Mouse (Mus musculus) embryo, embryonic 9.5 days (tissue): ENCODE measurements around the gene Rasa3.

Experiments
- DNase-seq: peaks from one replicate; pipeline ENCODE4 v3.0.0-alpha.2; 2017; ENCODE audit errors: extremely low spot score

Gene Rasa3

GRCm38 (mm10) chr8:13620226-13620920 is 57.0 kb downstream of the Rasa3 start:
- DNase-seq, result no peak

GRCm38 (mm10) chr8:13616831-13617505 is 60.4 kb downstream of the Rasa3 start:
- DNase-seq, result no peak

DNA sequence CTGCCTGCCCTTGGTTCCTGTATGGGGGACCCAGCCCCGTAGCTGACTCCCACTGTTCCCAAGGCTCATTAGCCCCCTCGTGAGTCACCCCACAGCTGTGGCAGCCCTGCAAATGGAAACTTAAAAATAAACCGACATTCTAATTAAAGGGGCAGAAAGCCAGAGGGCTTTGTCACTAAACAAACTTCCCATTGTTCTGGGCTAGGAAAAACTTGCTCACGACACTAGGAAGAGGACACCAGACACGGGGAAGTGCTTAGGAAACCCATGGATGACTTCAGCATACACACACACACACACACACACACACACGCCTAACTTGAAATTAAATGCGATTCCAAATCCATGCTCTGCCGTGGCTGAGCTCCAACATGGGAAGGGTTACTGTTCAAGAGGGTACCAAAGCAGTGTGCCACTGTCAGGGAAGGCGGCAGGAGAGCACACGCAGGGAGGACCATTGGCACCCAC is 62.4 kb downstream of the Rasa3 start:
- no peak for DNase-seq

DNA sequence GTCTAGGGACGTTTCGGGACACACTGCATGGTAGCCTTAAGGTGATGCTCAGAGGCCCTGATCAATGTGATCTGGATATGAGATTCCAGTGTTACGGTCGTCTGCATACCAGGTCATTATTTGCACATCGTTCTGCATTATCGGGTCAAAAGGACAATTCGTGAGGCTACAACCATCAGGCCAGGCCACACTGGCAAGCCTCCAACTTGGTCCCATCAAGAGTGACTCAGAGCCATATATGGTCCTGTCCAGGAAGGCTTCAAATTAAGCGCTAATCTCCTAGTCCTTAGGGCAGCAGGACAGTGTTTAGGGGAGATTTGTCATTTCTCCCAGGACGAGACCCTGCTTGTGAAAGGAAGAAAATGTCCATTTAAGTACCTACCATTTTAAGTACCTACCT is 63.3 kb downstream of the Rasa3 start:
- DNase-seq, result no peak

GRCm38 (mm10) chr8:13611702-13612101 is 65.7 kb downstream of the Rasa3 start:
- no peak for DNase-seq

DNA sequence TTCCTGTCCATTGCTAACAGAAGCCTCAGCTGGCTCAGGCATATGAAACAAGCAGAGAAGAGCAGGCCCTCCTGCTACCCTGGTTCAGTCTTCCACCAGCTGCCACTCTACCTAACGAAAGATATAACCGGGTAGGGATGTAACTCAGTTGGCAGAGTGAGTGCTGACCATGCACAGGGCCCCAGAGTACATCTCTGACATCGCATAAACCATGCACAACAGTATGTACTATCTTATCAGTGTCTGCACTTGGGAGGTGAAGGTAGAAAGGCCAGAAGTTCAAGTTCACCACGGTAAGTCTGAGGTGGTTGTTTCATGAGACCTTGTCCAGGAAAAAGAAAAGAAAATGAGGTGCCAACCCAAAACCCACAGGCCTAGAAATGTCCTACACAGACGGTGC is 67.4 kb downstream of the Rasa3 start:
- no peak for DNase-seq

GRCm38 (mm10) chr8:13608946-13609345 is 68.5 kb downstream of the Rasa3 start:
- no peak for DNase-seq

- no peak for DNase-seq
Measured at GRCm38 (mm10) chr8:13605920-13606480, 71.4 kb downstream of the Rasa3 start.

GRCm38 (mm10) chr8:13602621-13603020 is 74.8 kb downstream of the Rasa3 start:
- peak; percentile 29 for DNase-seq

- DNase-seq, result no peak
Measured at GRCm38 (mm10) chr8:13601166-13601565, 76.2 kb downstream of the Rasa3 start.

DNA sequence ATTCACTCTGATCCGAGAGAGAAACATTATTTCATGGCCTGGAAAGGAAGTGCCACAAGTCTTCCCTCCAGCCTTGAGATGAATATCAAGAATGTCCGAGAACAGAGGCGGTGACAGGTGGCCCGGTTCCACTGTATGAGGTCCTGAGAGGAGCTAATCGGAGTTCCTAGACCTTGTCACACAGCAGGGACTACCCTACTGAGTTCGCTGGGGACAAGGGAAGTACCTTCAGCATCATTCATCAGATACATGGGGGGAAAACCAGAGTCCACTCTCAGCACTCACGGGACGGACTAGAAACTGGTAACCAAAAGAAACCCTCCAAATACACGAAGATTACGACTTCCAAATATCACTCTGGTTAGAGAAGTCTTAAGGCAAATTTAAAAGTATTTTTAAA is 76.7 kb downstream of the Rasa3 start:
- no peak for DNase-seq

- DNase-seq, result no peak
Measured at GRCm38 (mm10) chr8:13600204-13600603, 77.2 kb downstream of the Rasa3 start.

- no peak for DNase-seq
Measured at GRCm38 (mm10) chr8:13597777-13598176, 79.6 kb downstream of the Rasa3 start.

DNA sequence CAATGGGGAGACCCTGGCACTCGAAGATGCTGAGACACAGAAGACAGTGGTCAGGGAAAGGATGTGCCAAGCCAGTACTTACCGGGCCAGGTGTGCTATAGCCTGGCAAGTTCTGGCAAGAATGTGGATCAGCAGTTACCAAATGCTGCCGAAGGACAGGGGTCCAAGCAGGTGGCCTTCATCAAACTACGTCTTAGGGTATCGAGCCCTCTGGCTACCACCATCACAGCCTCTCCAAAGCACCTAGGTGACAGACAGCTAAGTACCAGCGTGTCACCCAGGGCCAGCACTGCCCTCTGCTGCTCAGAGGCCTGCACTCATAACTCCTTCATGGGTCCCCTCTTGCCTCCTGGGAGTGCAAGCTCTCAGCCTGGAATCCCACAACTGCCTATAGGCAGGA is 81.5 kb downstream of the Rasa3 start:
- DNase-seq, result no peak

DNA sequence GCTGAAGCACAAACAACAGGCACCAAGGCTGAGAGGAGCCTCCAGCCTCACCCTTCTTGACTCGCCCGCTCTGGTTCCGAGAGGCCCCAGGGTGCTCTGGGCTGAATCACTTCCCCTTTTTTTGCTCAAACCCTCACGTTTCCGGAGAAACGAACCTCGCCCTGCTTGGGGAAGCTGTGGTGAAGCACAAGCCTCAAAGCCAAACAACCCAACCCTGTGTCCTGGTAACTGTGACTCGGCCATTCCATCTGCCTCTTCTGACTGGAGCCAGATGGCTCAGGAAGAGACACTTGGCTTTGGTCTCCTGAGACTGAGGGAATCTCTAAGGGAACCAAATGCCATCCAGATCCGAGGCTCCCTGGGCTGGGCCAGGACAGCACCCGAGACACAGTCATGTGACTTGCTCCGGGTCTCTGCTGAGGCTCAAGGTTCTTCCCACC is 82.5 kb downstream of the Rasa3 start:
- DNase-seq, result no peak

GRCm38 (mm10) chr8:13593340-13593739 is 84.1 kb downstream of the Rasa3 start:
- no peak for DNase-seq

DNA sequence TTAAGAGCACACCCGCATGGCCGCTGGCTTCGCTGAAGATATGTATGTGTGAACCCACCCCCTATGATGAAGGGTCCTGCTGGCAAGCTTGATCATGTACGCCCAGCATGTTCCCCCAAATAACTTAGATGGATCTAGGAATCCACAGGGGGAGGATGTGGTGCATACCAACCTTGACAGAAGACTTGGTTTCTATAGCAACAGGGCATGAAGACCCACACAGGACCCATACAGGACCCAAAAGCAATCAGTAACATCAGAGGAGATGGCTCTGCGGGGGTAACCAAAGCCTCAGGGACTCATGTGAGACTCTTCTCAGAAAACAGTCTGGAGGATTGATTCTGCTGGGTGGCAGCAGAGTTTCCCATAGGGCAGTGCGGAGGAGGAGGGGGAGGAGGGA is 86.2 kb downstream of the Rasa3 start:
- DNase-seq, result no peak

DNA sequence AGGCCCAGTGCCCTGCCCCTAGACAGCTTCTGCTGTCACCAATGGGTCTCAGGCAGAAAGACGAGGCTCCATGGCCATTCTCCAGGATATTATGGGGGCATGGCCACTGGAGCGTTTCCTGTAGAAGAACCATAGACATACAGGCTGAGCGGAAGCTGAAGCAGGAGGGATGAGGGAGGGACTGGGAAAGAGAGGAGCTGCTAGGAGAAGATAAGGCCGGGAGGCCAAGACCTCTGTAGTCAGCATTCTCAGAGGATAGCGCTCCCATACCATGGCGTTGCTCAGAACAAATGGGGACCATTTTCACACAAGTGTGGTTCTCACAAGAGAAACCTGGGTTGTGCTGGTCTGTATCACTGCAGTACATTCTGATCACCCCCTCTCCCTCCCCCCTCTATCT is 88.3 kb downstream of the Rasa3 start:
- DNase-seq, result no peak

DNA sequence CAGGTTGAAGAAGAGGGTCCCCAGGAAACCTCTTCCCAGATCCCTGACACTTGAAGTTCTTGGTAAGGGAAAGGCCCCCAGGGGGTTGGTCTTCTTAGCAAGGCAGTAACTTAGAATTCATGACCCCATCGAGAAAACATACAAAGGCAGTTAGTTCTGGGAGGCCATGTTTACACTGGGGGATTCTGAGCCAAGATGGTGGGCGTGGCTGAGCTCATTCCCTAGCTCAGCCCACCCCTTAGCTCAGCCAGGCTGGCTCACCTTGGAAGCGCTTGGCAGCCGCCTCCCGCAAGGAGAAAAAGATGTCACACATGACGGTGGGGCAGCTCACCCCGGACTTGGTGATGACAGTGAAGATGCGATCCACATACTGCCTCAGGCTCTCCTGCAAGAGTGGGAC is 92.8 kb downstream of the Rasa3 start:
- DNase-seq, result no peak

DNA sequence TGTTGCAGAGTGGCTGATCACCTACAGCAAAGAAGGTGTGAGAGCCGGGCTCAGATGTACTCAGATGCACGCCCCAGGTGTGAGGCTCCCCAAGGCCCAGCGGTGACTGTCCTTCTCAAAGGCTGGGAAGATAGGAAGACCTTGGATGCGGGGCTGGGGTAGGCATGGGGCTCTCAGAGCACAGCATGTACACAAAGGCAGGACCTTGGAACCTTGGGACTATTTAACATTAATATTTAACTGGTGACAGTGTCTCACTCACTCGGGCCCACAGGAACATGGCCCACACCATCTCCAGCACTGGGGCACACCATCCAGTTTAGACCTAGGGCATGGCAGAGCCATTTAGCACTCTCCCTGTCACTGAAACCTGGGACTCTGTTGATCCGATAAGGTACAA is 99.5 kb downstream of the Rasa3 start:
- DNase-seq, result no peak

DNA sequence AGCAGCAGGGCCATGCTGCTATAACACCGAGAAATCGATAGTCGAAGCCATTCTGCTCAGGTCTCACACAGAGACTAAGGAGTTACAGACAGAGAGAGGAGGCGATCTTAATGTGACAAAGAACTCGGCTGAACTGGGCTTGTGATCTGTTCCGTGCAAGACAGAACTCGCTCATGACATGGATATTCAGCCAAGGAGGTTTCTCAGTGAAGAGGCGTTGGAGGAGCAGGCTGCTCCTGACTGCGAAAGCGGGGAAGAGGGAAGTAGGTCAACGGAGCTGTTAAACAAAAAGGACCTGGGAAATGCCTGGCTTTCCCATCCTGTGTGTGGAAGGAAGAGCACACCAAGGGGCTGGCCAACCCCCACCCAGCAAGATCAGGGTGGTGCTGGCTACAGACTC is 105.4 kb downstream of the Rasa3 start:
- DNase-seq, result no peak

GRCm38 (mm10) chr8:13562118-13562517 is 115.3 kb downstream of the Rasa3 start, which contains the start of gene 1700029H14Rik:
1700029H14Rik (minus strand) TSS chr8:13562461.
- peak; percentile 27 for DNase-seq

DNA sequence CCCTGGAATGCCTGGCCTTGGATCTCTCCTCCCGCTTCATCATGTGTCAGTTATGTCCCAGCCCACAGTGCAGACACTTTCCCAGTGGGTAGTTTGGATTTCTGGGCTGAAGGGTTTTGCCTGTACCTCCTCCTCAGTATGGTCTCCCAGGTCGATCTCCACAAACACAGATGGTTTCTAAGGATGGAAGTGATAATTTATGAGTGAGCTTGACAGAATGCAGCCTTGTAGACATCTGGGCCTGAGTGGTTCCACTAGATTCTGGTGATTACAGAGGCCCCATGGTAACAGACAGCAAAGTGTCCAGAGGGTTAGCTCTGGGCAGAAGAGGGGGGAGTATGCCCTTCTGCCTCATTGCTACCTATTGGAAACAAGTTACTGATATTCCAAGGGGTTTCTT is 119.9 kb downstream of the Rasa3 start:
- DNase-seq, result no peak
